Mouse (Mus musculus) urinary bladder, adult 2 months (tissue): Measurements from ENCODE around the gene Shcbp1. TPM values are rescaled to one million over a fixed set of nuclear protein-coding genes. Genes with fewer than 3 reads are reported as not detected.
"Not testable (repeated sequence)": the region's sequence is repeated elsewhere in the genome, so short reads cannot be mapped to it uniquely, and the experiment has no call there.

Source experiments
- DNase-seq: peaks from one replicate; pipeline ENCODE4 v3.0.0; 2022; ENCODE audit warnings: low spot score
- polyA plus RNA-seq: library from polyadenylated mRNA; depleted of rRNA; stranded (reverse); fragments of >200 nt; gene quantifications from 2 replicates; pipeline ENCODE4 v1.2.3, GENCODE M21; 2012; rRNA removed

The Shcbp1 gene
- 1.4 and 1.5 TPM in 2 replicates for polyA plus RNA-seq

DNA sequence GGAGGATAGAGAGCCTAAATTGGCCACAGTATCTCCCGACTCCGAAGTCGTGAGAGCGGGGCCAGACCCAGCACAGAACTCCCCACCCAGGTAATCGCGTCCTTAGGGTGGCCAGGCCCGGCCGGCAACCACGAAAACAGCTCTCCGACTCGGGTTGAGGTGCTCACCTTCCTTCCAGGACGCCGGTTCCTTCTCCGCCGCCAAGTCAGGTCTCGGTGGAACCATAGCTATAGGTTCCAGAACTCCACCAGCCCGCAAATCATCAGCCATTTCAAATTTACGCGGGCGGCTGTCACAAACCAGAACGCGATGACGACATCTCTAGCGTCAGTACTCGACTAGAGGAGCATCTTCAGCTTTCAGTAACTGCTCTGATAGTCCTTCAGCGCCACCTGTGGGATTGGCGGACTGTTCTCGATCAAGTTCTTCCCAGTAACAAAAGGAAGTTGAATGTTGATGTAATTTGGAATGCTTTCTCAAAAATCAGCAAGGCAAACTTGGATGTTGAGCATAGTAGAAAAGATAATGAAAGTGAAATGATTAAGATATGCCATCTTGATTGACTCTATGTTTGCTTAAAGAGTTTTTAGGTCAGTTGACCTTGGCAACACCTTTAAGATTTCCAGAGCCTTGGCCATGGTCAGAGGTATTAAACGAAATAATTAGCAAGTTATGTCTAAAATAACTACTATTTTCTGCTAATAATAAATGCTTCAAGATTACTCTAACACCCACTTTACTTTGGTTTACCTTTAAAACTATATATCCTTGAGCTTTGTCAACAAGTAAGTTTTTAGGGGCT lies at the start of gene Shcbp1:
Gene Shcbp1 (minus strand): TSS at position 314 of the 802 bp plus-strand sequence.
- DNase-seq = peak; percentile 60

DNA sequence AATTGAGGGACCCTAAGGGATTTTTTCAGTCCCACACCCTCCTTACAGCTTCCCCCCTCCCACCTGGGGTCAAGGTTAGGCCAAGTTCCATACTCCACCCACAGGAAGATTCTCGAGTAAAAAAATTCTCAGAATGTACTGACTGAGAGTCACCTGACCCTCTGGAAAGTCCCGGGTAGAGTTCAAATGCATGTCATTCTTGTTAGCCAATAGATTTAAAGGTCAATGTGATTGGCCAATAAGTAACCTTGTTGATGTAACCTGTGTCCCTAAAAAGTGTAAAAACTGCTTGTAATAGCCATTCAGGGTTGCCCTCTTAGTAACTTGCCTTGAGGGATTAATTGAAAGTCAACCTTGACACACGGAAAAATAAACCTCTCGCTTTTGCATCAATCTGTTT lies 29.5 kb upstream of the Shcbp1 start:
- DNase-seq = no peak

DNA sequence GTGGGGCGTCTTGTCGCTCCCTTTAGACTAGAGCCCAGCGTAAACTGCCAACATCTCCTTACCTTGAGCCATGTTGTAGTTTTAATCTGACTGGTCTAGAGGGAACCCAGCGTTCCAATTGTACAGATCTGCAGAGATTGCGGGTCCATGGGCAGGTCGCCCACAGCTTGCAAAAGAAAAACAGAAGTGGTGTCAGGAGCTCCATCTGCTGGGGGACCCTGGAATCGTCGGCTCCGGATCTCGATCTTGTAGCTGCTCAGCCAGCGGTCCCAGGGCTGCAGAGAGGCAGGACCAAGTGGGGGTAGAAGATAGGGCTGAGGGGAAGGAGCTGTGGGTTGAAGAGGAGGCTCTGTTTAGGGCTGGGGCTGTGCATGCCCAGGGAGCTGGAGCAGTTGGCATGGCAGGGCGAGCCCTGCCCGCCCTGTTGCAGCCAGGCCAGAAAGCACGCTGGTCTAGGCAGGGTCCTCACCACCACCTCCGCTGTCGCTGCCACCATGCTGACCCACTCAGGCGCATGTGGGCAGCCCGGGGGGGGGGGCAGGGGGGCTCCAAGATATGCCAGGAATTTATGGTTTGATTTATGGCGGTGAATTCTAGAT lies 21.3 kb upstream of the Shcbp1 start:
- DNase-seq = no peak

DNA sequence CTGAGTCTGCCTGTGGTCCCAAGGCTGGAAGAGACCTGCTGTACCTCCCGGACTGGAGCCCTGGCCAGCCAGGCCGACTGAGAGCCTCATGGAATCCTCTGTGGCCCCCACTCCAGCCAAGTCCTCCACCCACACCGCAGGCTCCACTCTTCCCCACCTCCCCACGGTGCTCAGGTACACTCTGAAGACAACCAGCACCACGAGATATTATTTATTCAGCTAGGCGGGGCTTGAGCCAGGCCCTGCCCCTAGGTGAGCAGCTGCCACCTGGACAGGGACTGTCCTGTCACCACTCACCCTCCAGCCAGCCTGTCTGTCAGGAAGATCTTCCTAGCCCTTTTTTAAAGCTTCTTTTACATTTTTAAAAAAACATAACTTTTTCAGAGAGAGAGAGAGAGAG lies 1.1 kb downstream of the Shcbp1 start:
- DNase-seq = no peak

DNA sequence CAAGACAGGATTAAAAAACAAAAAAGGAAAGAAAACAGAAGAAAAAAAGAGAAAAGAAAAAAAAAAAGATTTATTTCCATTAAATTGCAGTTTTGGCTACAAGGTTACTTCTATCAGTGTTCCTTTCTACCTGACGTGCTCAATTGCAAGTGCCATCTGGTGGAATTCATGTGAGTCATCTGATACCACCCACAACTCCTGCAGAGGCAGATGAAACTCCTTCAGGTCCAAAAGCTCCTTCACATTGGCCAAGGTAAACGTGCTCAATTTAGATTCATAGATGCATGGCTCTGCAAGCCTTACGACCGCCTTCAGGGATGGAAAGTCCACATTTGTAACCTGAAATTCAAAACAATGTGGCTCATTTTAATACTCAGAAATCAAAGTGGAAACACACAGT lies 14.6 kb downstream of the Shcbp1 start:
- DNase-seq = no peak

DNA sequence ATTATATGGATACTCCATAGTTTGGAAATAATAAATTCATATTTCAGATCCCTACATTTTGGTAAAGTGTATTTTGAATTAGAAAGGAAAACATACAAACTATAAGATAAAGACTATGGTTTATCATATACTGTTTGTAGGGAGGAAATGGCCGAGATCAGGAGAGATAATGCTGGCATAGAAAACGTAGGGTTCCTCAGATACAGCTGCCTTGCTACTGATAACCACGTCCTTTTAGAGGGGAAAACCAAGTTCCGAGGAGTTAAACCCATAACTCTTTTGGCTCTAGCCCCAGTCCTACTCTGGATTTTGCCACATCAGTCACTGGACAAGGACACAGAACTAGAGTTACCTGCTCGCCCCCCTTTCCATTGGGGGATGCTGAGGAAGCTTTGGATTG lies 26.3 kb downstream of the Shcbp1 start:
- no peak for DNase-seq

DNA sequence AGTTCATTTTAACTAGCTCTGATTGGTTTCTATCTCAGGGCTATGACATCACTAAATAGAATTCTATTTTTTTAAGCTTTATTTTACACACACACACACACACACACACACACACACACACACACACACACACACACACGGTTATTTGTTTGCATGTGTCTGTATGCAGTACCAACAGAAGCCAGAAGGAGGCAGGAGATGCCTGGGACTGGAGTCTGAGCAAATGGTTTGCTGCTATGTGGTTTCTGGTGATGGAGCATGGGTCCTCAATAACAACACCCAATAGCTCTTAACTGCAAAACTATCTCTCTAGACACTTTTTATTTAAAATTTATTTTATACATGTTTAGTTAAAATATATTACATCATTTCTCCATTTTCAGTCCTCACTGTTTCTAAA lies 48.4 kb downstream of the Shcbp1 start:
- no peak for DNase-seq

DNA sequence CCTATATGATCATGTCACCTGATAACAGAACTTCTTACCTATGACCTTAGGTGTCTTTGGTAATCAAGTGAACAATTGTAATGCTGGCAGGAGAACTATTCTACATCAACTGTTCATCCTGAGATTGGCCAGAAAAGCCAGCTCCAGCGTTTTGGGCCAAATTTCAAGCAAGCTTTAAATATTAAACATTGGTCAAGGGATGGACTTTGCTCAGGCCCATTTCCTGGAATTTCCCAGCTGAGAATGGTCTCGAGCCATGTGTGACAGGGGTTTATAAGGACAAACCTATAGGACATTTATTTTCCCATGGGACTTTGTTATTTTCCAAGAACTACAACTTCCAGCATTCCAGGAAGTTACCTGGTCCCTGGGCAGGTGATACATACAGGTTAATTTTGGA lies 63.8 kb downstream of the Shcbp1 start:
- DNase-seq = no peak

DNA sequence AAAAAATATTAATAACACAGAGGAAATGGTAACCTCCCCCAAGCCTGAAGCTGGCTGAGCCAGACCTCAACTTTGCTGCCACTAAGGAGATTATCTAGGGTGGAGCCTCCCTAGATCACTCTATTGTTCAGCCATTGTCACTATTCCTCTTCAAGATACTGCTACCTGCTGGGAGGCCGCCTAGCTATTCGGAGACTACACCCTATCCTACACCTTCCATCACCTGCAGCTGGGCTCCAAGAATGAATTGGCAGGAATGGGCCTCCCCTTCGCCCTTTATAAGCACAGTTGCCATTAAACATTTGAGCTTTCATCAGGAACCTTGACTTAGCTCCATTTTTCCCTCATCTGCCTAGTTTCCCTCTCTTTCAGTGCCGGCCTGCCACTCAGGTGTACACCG lies 71.0 kb downstream of the Shcbp1 start:
- DNase-seq = not testable (repeated sequence)

DNA sequence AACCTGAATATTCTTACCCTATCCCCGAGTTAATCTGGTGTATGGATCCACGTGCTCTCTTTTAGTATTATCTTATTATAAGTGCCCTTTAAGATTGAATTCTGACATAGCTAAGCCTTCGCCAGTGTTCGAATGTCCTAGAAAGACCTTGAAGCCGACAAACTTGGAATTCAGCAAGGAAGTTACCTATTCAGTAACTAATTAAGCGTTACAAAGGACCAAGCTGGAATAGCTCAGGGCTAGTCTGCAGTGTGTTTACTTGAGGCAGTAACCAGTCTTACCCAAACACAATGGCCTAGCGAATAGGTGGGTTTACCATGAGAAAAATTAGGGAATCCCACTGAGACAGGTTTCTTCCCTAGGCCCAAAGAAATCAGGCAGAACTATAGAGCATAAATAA lies 71.5 kb downstream of the Shcbp1 start:
- DNase-seq = not testable (repeated sequence)

DNA sequence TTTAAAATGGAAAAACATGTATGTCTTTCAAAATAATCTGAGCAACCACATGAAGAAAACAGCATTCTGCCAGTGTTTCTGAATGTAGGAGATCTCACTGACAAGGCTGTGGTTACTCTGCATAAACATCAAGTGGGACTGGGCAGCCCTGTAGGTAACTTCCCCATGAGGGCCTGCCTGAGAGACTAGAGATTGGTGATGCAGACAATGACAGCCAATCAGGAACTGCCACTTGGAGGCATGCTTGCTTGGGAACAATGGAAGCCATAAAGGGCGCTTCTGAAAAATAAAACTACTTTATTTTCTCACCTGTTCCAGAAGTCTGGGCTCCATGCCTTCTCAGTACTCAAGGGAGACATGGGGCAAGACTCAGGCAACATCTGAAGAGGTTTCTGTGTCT lies 87.7 kb downstream of the Shcbp1 start:
- no peak for DNase-seq

Other genes with a start within 250 kb of the Shcbp1 start
- 6.7 and 7.0 TPM in 2 replicates for gene Zfp958, start 166.4 kb downstream of the Shcbp1 start, polyA plus RNA-seq